ENCODE assay signal across 21 mouse cellular contexts in genomic region chr6:138597016-138597415, GRCm38 (mm10). TPM values are rescaled to one million over a fixed set of nuclear protein-coding genes. Genes with fewer than 3 reads are reported as not detected.
DNase-seq lines count a peak whose midpoint lies in the region; ATAC-seq lines count a peak whose summit lies in the region.
"Had no signal": no experiment of that assay in that cellular context is flagged by ENCODE, and none has a peak within 500 bp of the region (broad histone marks: within the 10 kb centered on the region; RNA-seq: fewer than 3 reads in every experiment).

No protein-coding gene starts in this region.

- no peak; the same call in 1 of the 2 replicates for ATAC-seq in hindbrain, embryonic 11.5 days (ENCODE audit: low FRiP score)
- ATAC-seq in hindbrain, embryonic 14.5 days (ENCODE audit: low FRiP score): no peak
- peak; percentile 26 for ATAC-seq in midbrain, embryonic 11.5 days (ENCODE audit: low FRiP score)
- no peak for ATAC-seq in midbrain, embryonic 16.5 days
- peak; percentile 51 for ATAC-seq in hindbrain, embryonic 15.5 days (ENCODE audit: low FRiP score, low read depth)
- ATAC-seq: forebrain, embryonic 15.5 days; inflammation-experienced regulatory T-cells, adult 6 months; intestine, postnatal 0 days had no signal

- no peaks in the 10 kb centered on the region for H3K4me1 ChIP-seq in hindbrain, embryonic 11.5 days (replicated peaks; ENCODE audit: control insufficient read depth, insufficient read depth, low read length)
- H3K4me1 ChIP-seq in hindbrain, embryonic 14.5 days (replicated peaks; ENCODE audit: control insufficient read depth, insufficient read depth, low read length): 0 out of 2 replicates have a peak, but pooled peaks cover 3% of the 10 kb centered on the region
- no peaks in the 10 kb centered on the region for H3K4me1 ChIP-seq in midbrain, embryonic 11.5 days (ENCODE audit: control insufficient read depth, insufficient read depth, low read length)
- H3K4me1 ChIP-seq in midbrain, embryonic 16.5 days (ENCODE audit: control insufficient read depth, insufficient read depth, low read length): no peaks in the 10 kb centered on the region
- no peaks in the 10 kb centered on the region for H3K4me1 ChIP-seq in hindbrain, embryonic 15.5 days (replicated peaks)
- H3K4me1 ChIP-seq: embryonic facial prominence, embryonic 13.5 days; forebrain, embryonic 15.5 days; heart, embryonic 10.5 days had no signal

- no peak overlapping the region for H3K4me2 ChIP-seq in hindbrain, embryonic 11.5 days (replicated peaks; ENCODE audit: low read depth, low read length)
- no peak overlapping the region for H3K4me2 ChIP-seq in hindbrain, embryonic 14.5 days (replicated peaks)
- H3K4me2 ChIP-seq in midbrain, embryonic 11.5 days: no peak overlapping the region
- H3K4me2 ChIP-seq in midbrain, embryonic 16.5 days (ENCODE audit: low read length): no peak overlapping the region
- no peak overlapping the region for H3K4me2 ChIP-seq in hindbrain, embryonic 15.5 days
- H3K4me2 ChIP-seq: embryonic facial prominence, embryonic 13.5 days; forebrain, embryonic 15.5 days had no signal

- H3K27ac ChIP-seq in hindbrain, embryonic 11.5 days (ENCODE audit: low read depth, low read length): no peak overlapping the region
- H3K27ac ChIP-seq in hindbrain, embryonic 14.5 days: no peak overlapping the region
- H3K27ac ChIP-seq in midbrain, embryonic 11.5 days (ENCODE audit: low read depth, low read length): no peak overlapping the region
- no peak overlapping the region for H3K27ac ChIP-seq in midbrain, embryonic 16.5 days (ENCODE audit: low read length)
- no peak overlapping the region for H3K27ac ChIP-seq in hindbrain, embryonic 15.5 days (replicated peaks)
- H3K27ac ChIP-seq: embryonic facial prominence, embryonic 13.5 days; forebrain, embryonic 15.5 days; heart, embryonic 10.5 days had no signal

- peak; percentile 12 for DNase-seq in hindbrain, embryonic 11.5 days (ENCODE audit: low spot score)
- DNase-seq in hindbrain, embryonic 14.5 days (ENCODE audit: low spot score): no peak
- no peak for DNase-seq in midbrain, embryonic 11.5 days (ENCODE audit: low spot score, missing footprints)
- DNase-seq in retina, embryonic 14.5 days (ENCODE audit: low spot score): peak; percentile 29
- no peak for DNase-seq in thymus, adult 18-20 months
- DNase-seq: adrenal gland, adult 2 months; adrenal gland, postnatal 25 days; cerebellum, adult 2 months; cerebellum, postnatal 10 days; embryo, embryonic 11 days; gastrocnemius, postnatal 10 days; heart, adult 18-20 months; heart, postnatal 10 days; heart, postnatal 4 days had no signal

- no peak overlapping the region for H3K4me3 ChIP-seq in hindbrain, embryonic 11.5 days (ENCODE audit: low read depth, low read length)
- H3K4me3 ChIP-seq in hindbrain, embryonic 14.5 days (replicated peaks; ENCODE audit: low read length): no peak overlapping the region
- H3K4me3 ChIP-seq in midbrain, embryonic 11.5 days (ENCODE audit: low read depth, low read length): no peak overlapping the region
- H3K4me3 ChIP-seq in midbrain, embryonic 16.5 days (ENCODE audit: low read depth, low read length): no peak overlapping the region
- no peak overlapping the region for H3K4me3 ChIP-seq in hindbrain, embryonic 15.5 days
- H3K4me3 ChIP-seq: embryonic facial prominence, embryonic 13.5 days; forebrain, embryonic 15.5 days; heart, embryonic 10.5 days had no signal

- H3K9me3 ChIP-seq in hindbrain, embryonic 11.5 days (ENCODE audit: control insufficient read depth, low read length): no peaks in the 10 kb centered on the region
- H3K9me3 ChIP-seq in hindbrain, embryonic 14.5 days (ENCODE audit: control insufficient read depth, low read length): no peaks in the 10 kb centered on the region
- no peaks in the 10 kb centered on the region for H3K9me3 ChIP-seq in midbrain, embryonic 11.5 days (ENCODE audit: control insufficient read depth, low read length)
- no peaks in the 10 kb centered on the region for H3K9me3 ChIP-seq in midbrain, embryonic 16.5 days (replicated peaks; ENCODE audit: control insufficient read depth, low read length, poor library complexity, severe bottlenecking)
- no peaks in the 10 kb centered on the region for H3K9me3 ChIP-seq in hindbrain, embryonic 15.5 days
- H3K9me3 ChIP-seq: embryonic facial prominence, embryonic 13.5 days; forebrain, embryonic 15.5 days; heart, embryonic 10.5 days had no signal

- no peaks in the 10 kb centered on the region for H3K27me3 ChIP-seq in hindbrain, embryonic 11.5 days (ENCODE audit: control insufficient read depth, insufficient read depth, low read length)
- H3K27me3 ChIP-seq in hindbrain, embryonic 14.5 days (ENCODE audit: control insufficient read depth, insufficient read depth, low read length): no peaks in the 10 kb centered on the region
- no peaks in the 10 kb centered on the region for H3K27me3 ChIP-seq in midbrain, embryonic 11.5 days (ENCODE audit: control insufficient read depth, insufficient read depth, low read length)
- no peaks in the 10 kb centered on the region for H3K27me3 ChIP-seq in midbrain, embryonic 16.5 days (ENCODE audit: control insufficient read depth, insufficient read depth, low read depth, low read length)
- H3K27me3 ChIP-seq in hindbrain, embryonic 15.5 days: no peaks in the 10 kb centered on the region
- H3K27me3 ChIP-seq: embryonic facial prominence, embryonic 13.5 days had no signal

- 78% methylated on average over 15 of the region's 15 CpGs for WGBS in hindbrain, embryonic 11.5 days
- 60% methylated on average over 15 of the region's 15 CpGs for WGBS in hindbrain, embryonic 14.5 days
- WGBS in midbrain, embryonic 11.5 days: 78% methylated on average over 15 of the region's 15 CpGs
- WGBS in midbrain, embryonic 16.5 days: 62% methylated on average over 15 of the region's 15 CpGs
- WGBS in hindbrain, embryonic 15.5 days: 71% methylated on average over 15 of the region's 15 CpGs

- H3K36me3 ChIP-seq in hindbrain, embryonic 11.5 days (ENCODE audit: control insufficient read depth, insufficient read depth, low read length): no peaks in the 10 kb centered on the region
- H3K36me3 ChIP-seq in hindbrain, embryonic 14.5 days (replicated peaks; ENCODE audit: control insufficient read depth, insufficient read depth): no peaks in the 10 kb centered on the region
- no peaks in the 10 kb centered on the region for H3K36me3 ChIP-seq in midbrain, embryonic 11.5 days (ENCODE audit: control insufficient read depth, insufficient read depth, low read length)
- no peaks in the 10 kb centered on the region for H3K36me3 ChIP-seq in midbrain, embryonic 16.5 days (ENCODE audit: control insufficient read depth, insufficient read depth, low read length)
- no peaks in the 10 kb centered on the region for H3K36me3 ChIP-seq in hindbrain, embryonic 15.5 days
- H3K36me3 ChIP-seq: embryonic facial prominence, embryonic 13.5 days; forebrain, embryonic 15.5 days; heart, embryonic 10.5 days had no signal

- no peak overlapping the region for H3K9ac ChIP-seq in hindbrain, embryonic 11.5 days (ENCODE audit: low read depth, low read length)
- H3K9ac ChIP-seq in hindbrain, embryonic 14.5 days: no peak overlapping the region
- H3K9ac ChIP-seq in midbrain, embryonic 11.5 days (ENCODE audit: low read length): no peak overlapping the region
- H3K9ac ChIP-seq in midbrain, embryonic 16.5 days (ENCODE audit: low read depth, low read length): no peak overlapping the region
- no peak overlapping the region for H3K9ac ChIP-seq in hindbrain, embryonic 15.5 days
- H3K9ac ChIP-seq: embryonic facial prominence, embryonic 13.5 days; forebrain, embryonic 15.5 days had no signal

RNA-seq across cellular contexts. Expression of gene Lmo3, which starts 15.2 kb away (rescaled TPM):
- polyA plus RNA-seq in hindbrain, embryonic 11.5 days (2014; fragmentation: Nextera tagmentation; extraction: Ambion mirVana): 13.1 and 15.4 TPM in 2 replicates
- polyA plus RNA-seq in hindbrain, embryonic 14.5 days (2014; fragmentation: Nextera tagmentation; extraction: Ambion mirVana): 69.3 and 86.5 TPM in 2 replicates
- 48.6 and 50.4 TPM in 2 replicates for polyA plus RNA-seq in midbrain, embryonic 11.5 days (2014; fragmentation: Nextera tagmentation; extraction: Ambion mirVana)
- polyA plus RNA-seq in midbrain, embryonic 16.5 days (2015; fragmentation: Nextera tagmentation; extraction: Ambion mirVana): 164 and 191 TPM in 2 replicates
- polyA plus RNA-seq in hindbrain, embryonic 15.5 days (2015; fragmentation: Nextera tagmentation; extraction: Ambion mirVana): 78.1 and 91.8 TPM in 2 replicates
- polyA plus RNA-seq: inflammation-experienced regulatory T-cells, adult 6 months had no signal

Comparison
In these comparisons a context has a peak if more than half of its experiments do, and no peak if none do; other contexts are left out.
1. ATAC-seq: peak in midbrain, embryonic 11.5 days (single experiment) and hindbrain, embryonic 15.5 days (single experiment); none in hindbrain, embryonic 11.5 days (single experiment), hindbrain, embryonic 14.5 days (single experiment) and midbrain, embryonic 16.5 days (single experiment).
2. DNase-seq: peak in hindbrain, embryonic 11.5 days (single experiment) and retina, embryonic 14.5 days (single experiment); none in hindbrain, embryonic 14.5 days (single experiment), midbrain, embryonic 11.5 days (single experiment) and thymus, adult 18-20 months (0 of 2).